Comparison of ENCODE assay signal across 20 mouse cellular contexts in genomic region chr16:59420237-59420866, GRCm38 (mm10). TPM values are rescaled to one million over a fixed set of nuclear protein-coding genes. Genes with fewer than 3 reads are reported as not detected.
A peak's percentile ranks its signal among the peaks of the same experiment; 100 is the strongest.
DNase-seq lines count a peak whose midpoint lies in the region; ATAC-seq lines count a peak whose summit lies in the region.
"Had no signal": no experiment of that assay in that cellular context is flagged by ENCODE, and none has a peak within 500 bp of the region (broad histone marks: within the 10 kb centered on the region; RNA-seq: fewer than 3 reads in every experiment).

No protein-coding gene starts in this region.

- H3K27me3 ChIP-seq in heart, embryonic 10.5 days (ENCODE audit: insufficient read depth, poor library complexity, severe bottlenecking) = no peaks in the 10 kb centered on the region
- H3K27me3 ChIP-seq in neural tube, embryonic 12.5 days (replicated peaks) = no peaks in the 10 kb centered on the region
- no peaks in the 10 kb centered on the region for H3K27me3 ChIP-seq in kidney, embryonic 16.5 days (ENCODE audit: insufficient read depth, low read length)
- H3K27me3 ChIP-seq: embryonic facial prominence, embryonic 12.5 days; megakaryocyte, embryonic 14.5 days had no signal

- 57% methylated on average over 9 of the region's 9 CpGs for WGBS in heart, embryonic 10.5 days
- 58% methylated on average over 9 of the region's 9 CpGs for WGBS in neural tube, embryonic 12.5 days
- WGBS in kidney, embryonic 16.5 days = 58% methylated on average over 9 of the region's 9 CpGs

- peak; percentile 66 for DNase-seq in heart, embryonic 10.5 days (ENCODE audit: low spot score)
- no peak for DNase-seq in heart, postnatal 4 days
- no peak for DNase-seq in neural tube, embryonic 10.5 days (ENCODE audit: extremely low spot score, low spot score)
- DNase-seq in Muller cell, postnatal 12 days (ENCODE audit: inconsistent ontology term) = no peak

- no peaks in the 10 kb centered on the region for H3K9me3 ChIP-seq in heart, embryonic 10.5 days
- no peaks in the 10 kb centered on the region for H3K9me3 ChIP-seq in neural tube, embryonic 12.5 days
- no peaks in the 10 kb centered on the region for H3K9me3 ChIP-seq in kidney, embryonic 16.5 days (ENCODE audit: low read length)
- H3K9me3 ChIP-seq: embryonic facial prominence, embryonic 12.5 days; megakaryocyte, embryonic 14.5 days had no signal

- no peak overlapping the region for H3K4me3 ChIP-seq in heart, embryonic 10.5 days
- no peak overlapping the region for H3K4me3 ChIP-seq in neural tube, embryonic 12.5 days
- H3K4me3 ChIP-seq in kidney, embryonic 16.5 days (ENCODE audit: low read length) = no peak overlapping the region
- H3K4me3 ChIP-seq: embryonic facial prominence, embryonic 12.5 days; erythroblast, embryonic 14.5 days; layer of hippocampus, adult 2 months; megakaryocyte, embryonic 14.5 days; myocyte had no signal

- H3K9ac ChIP-seq in neural tube, embryonic 12.5 days = no peak overlapping the region
- no peak overlapping the region for H3K9ac ChIP-seq in kidney, embryonic 16.5 days (replicated peaks; ENCODE audit: low read length)
- H3K9ac ChIP-seq: embryonic facial prominence, embryonic 12.5 days had no signal

- no peaks in the 10 kb centered on the region for H3K4me1 ChIP-seq in heart, embryonic 10.5 days
- H3K4me1 ChIP-seq in neural tube, embryonic 12.5 days = peaks cover 3% of the 10 kb centered on the region; the same call in 1 of the 2 replicates
- peaks cover 10% of the 10 kb centered on the region; the same call in 1 of the 2 replicates for H3K4me1 ChIP-seq in kidney, embryonic 16.5 days (ENCODE audit: insufficient read depth, low read length)
- H3K4me1 ChIP-seq: embryonic facial prominence, embryonic 12.5 days; megakaryocyte, embryonic 14.5 days had no signal

- H3K27ac ChIP-seq in heart, embryonic 10.5 days = no peak overlapping the region
- no peak overlapping the region for H3K27ac ChIP-seq in neural tube, embryonic 12.5 days
- H3K27ac ChIP-seq in kidney, embryonic 16.5 days (ENCODE audit: low read length) = no peak overlapping the region
- H3K27ac ChIP-seq: embryonic facial prominence, embryonic 12.5 days; layer of hippocampus, adult 2 months had no signal

- no peaks in the 10 kb centered on the region for H3K36me3 ChIP-seq in heart, embryonic 10.5 days
- no peaks in the 10 kb centered on the region for H3K36me3 ChIP-seq in neural tube, embryonic 12.5 days
- no peaks in the 10 kb centered on the region for H3K36me3 ChIP-seq in kidney, embryonic 16.5 days (ENCODE audit: insufficient read depth, low read length)
- H3K36me3 ChIP-seq: embryonic facial prominence, embryonic 12.5 days had no signal

- H3K4me2 ChIP-seq in neural tube, embryonic 12.5 days (replicated peaks) = no peak overlapping the region
- no peak overlapping the region for H3K4me2 ChIP-seq in kidney, embryonic 16.5 days (replicated peaks; ENCODE audit: low read depth, low read length)
- H3K4me2 ChIP-seq: embryonic facial prominence, embryonic 12.5 days had no signal

- peak; percentile 55 for ATAC-seq in neural tube, embryonic 12.5 days (ENCODE audit: low FRiP score, low read depth)
- ATAC-seq in inflammation-experienced regulatory T-cells, adult 6 months = peak; percentile 13
- no peak for ATAC-seq in kidney, embryonic 16.5 days (ENCODE audit: low FRiP score, low TSS enrichment)
- ATAC-seq in frontal cortex, adult (ENCODE audit: low TSS enrichment) = no peak

RNA-seq across cellular contexts. Expression of gene Gabrr3, which starts 13.2 kb away (rescaled TPM):
- not detected in 2 replicates for polyA plus RNA-seq in heart, embryonic 10.5 days (2016; fragmentation: Nextera tagmentation; extraction: Ambion mirVana)
- total RNA-seq in heart, postnatal 4 days (2021) = not detected
- polyA plus RNA-seq in neural tube, embryonic 12.5 days (2016; fragmentation: Nextera tagmentation; extraction: Ambion mirVana) = 0.06 TPM in 1 of 2 replicates, not detected in the other
- polyA plus RNA-seq in inflammation-experienced regulatory T-cells, adult 6 months (2017; shearing (Covaris generic)) = not detected
- polyA plus RNA-seq in kidney, embryonic 16.5 days (2015; fragmentation: Nextera tagmentation; extraction: Ambion mirVana) = 0.06 TPM in 1 of 2 replicates, not detected in the other
- total RNA-seq: adrenal gland, postnatal 4 days; gastrocnemius, postnatal 14 days; layer of hippocampus, adult 2 months; left cerebral cortex, postnatal 4 days; liver, adult 2 months had no signal
- polyA plus RNA-seq: heart, embryonic 16.5 days; liver, adult 2 months; myocyte; small intestine, adult 2 months had no signal

RNA-seq across cellular contexts. Expression of gene Riox2, which starts 51.2 kb away (rescaled TPM):
- polyA plus RNA-seq in heart, embryonic 10.5 days (2016; fragmentation: Nextera tagmentation; extraction: Ambion mirVana) = 35.8 and 40.0 TPM in 2 replicates
- 10 to 100 TPM; 14.2 to 15.1 TPM for total RNA-seq in heart, postnatal 4 days (2021)
- polyA plus RNA-seq in neural tube, embryonic 12.5 days (2016; fragmentation: Nextera tagmentation; extraction: Ambion mirVana) = 20.1 and 20.9 TPM in 2 replicates
- polyA plus RNA-seq in inflammation-experienced regulatory T-cells, adult 6 months (2017; shearing (Covaris generic)) = 100 to 1,000 TPM in 2 of 3 experiments, 10 to 100 TPM in 1; 93.1 to 105 (median 101) TPM
- 37.8 and 39.8 TPM in 2 replicates for polyA plus RNA-seq in kidney, embryonic 16.5 days (2015; fragmentation: Nextera tagmentation; extraction: Ambion mirVana)

RNA-seq across cellular contexts. Expression of gene Olfr209, which starts 56.6 kb away (rescaled TPM):
- polyA plus RNA-seq in heart, embryonic 10.5 days (2016; fragmentation: Nextera tagmentation; extraction: Ambion mirVana) = not detected in 2 replicates
- not detected for total RNA-seq in heart, postnatal 4 days (2021)
- polyA plus RNA-seq in neural tube, embryonic 12.5 days (2016; fragmentation: Nextera tagmentation; extraction: Ambion mirVana) = not detected in 2 replicates
- polyA plus RNA-seq in inflammation-experienced regulatory T-cells, adult 6 months (2017; shearing (Covaris generic)) = not detected
- not detected in 2 replicates for polyA plus RNA-seq in kidney, embryonic 16.5 days (2015; fragmentation: Nextera tagmentation; extraction: Ambion mirVana)
- total RNA-seq: adrenal gland, postnatal 4 days; gastrocnemius, postnatal 14 days; heart, adult 18-20 months; layer of hippocampus, adult 2 months; left cerebral cortex, postnatal 4 days; liver, adult 2 months had no signal
- polyA plus RNA-seq: embryonic facial prominence, embryonic 12.5 days; erythroblast, embryonic 14.5 days; heart, embryonic 16.5 days; liver, adult 2 months; myocyte; small intestine, adult 2 months had no signal

Comparison
In these comparisons a context has a peak if more than half of its experiments do, and no peak if none do; other contexts are left out.
1. ATAC-seq: peak in neural tube, embryonic 12.5 days (single experiment) and inflammation-experienced regulatory T-cells, adult 6 months (single experiment); none in kidney, embryonic 16.5 days (single experiment) and frontal cortex, adult (single experiment).